Mouse (Mus musculus): ENCODE results near the gene Tnip1.
A peak's percentile ranks its signal among the peaks of the same experiment; 100 is the strongest.

The Tnip1 gene

GRCm38 (mm10) chr11:54911671-54912502 lies 50.8 kb downstream of the Tnip1 start:
- peak in 1 of 2 experiments; percentile 33 for DNase-seq (ENCODE audit: inconsistent age in 2 of 2, low spot score in 1 of 2)

- peak in 1 of 2 experiments; percentile 70 for DNase-seq (ENCODE audit: inconsistent age in 2 of 2, low spot score in 1 of 2)
These were observed 51.5 kb downstream of the Tnip1 start for GRCm38 (mm10) chr11:54911201-54911600.

- peak in 1 of 2 experiments; percentile 36 for DNase-seq (ENCODE audit: inconsistent age in 2 of 2, low spot score in 1 of 2)
These were observed 52.5 kb downstream of the Tnip1 start for GRCm38 (mm10) chr11:54910081-54910665.

GRCm38 (mm10) chr11:54909273-54909672 lies 53.4 kb downstream of the Tnip1 start:
- no peak for DNase-seq (ENCODE audit: inconsistent age in 2 of 2, low spot score in 1 of 2)

- DNase-seq (ENCODE audit: inconsistent age in 2 of 2, low spot score in 1 of 2) = no peak
These were observed 55.5 kb downstream of the Tnip1 start for GRCm38 (mm10) chr11:54907259-54907658.

- peak in 1 of 2 experiments; percentile 34 for DNase-seq (ENCODE audit: inconsistent age in 2 of 2, low spot score in 1 of 2)
These were observed 56.3 kb downstream of the Tnip1 start for GRCm38 (mm10) chr11:54906466-54906865.

GRCm38 (mm10) chr11:54905931-54906330 lies 56.8 kb downstream of the Tnip1 start:
- peak in 1 of 2 experiments; percentile 39 for DNase-seq (ENCODE audit: inconsistent age in 2 of 2, low spot score in 1 of 2)

- no peak for DNase-seq (ENCODE audit: inconsistent age in 2 of 2, low spot score in 1 of 2)
These were observed 57.6 kb downstream of the Tnip1 start for GRCm38 (mm10) chr11:54905086-54905485.

GRCm38 (mm10) chr11:54903940-54904706 lies 58.6 kb downstream of the Tnip1 start:
- peak in 1 of 2 experiments; percentile 76 for DNase-seq (ENCODE audit: inconsistent age in 2 of 2, low spot score in 1 of 2)

- DNase-seq (ENCODE audit: inconsistent age in 2 of 2, low spot score in 1 of 2) = peak in 1 of 2 experiments; percentile 30
These were observed 59.4 kb downstream of the Tnip1 start for GRCm38 (mm10) chr11:54903339-54903738.

- peak; percentile 81 to 91 for DNase-seq (ENCODE audit: inconsistent age in 2 of 2, low spot score in 1 of 2)
These were observed 60.1 kb downstream of the Tnip1 start, which contains the start of gene Gpx3 for GRCm38 (mm10) chr11:54902333-54903323. Gene Gpx3, plus strand, starts transcription at chr11:54902453.

- DNase-seq (ENCODE audit: inconsistent age in 2 of 2, low spot score in 1 of 2) = peak in 1 of 2 experiments; percentile 44
These were observed 63.1 kb downstream of the Tnip1 start for GRCm38 (mm10) chr11:54899657-54900056.

- no peak for DNase-seq (ENCODE audit: inconsistent age in 2 of 2, low spot score in 1 of 2)
These were observed 65.2 kb downstream of the Tnip1 start for GRCm38 (mm10) chr11:54897470-54897869.

GRCm38 (mm10) chr11:54896646-54897045 lies 66.1 kb downstream of the Tnip1 start:
- peak in 1 of 2 experiments; percentile 47 for DNase-seq (ENCODE audit: inconsistent age in 2 of 2, low spot score in 1 of 2)

- no peak for DNase-seq (ENCODE audit: inconsistent age in 2 of 2, low spot score in 1 of 2)
These were observed 68.1 kb downstream of the Tnip1 start for GRCm38 (mm10) chr11:54894589-54894988.

- no peak for DNase-seq (ENCODE audit: inconsistent age in 2 of 2, low spot score in 1 of 2)
These were observed 70.6 kb downstream of the Tnip1 start for GRCm38 (mm10) chr11:54892091-54892490.

- no peak for DNase-seq (ENCODE audit: inconsistent age in 2 of 2, low spot score in 1 of 2)
These were observed 71.4 kb downstream of the Tnip1 start for GRCm38 (mm10) chr11:54891341-54891740.

- no peak for DNase-seq (ENCODE audit: inconsistent age in 2 of 2, low spot score in 1 of 2)
These were observed 74.8 kb downstream of the Tnip1 start for GRCm38 (mm10) chr11:54887927-54888326.

- peak in 1 of 2 experiments; percentile 68 for DNase-seq (ENCODE audit: inconsistent age in 2 of 2, low spot score in 1 of 2)
These were observed 77.3 kb downstream of the Tnip1 start for GRCm38 (mm10) chr11:54885406-54885805.

GRCm38 (mm10) chr11:54884937-54885336 lies 77.8 kb downstream of the Tnip1 start:
- DNase-seq (ENCODE audit: inconsistent age in 2 of 2, low spot score in 1 of 2) = peak; percentile 73 to 81
